In genomic region chr8:108027561-108028025, GRCm38 (mm10) we compare ENCODE assay signal across 8 mouse cellular contexts.
DNase-seq lines count a peak whose midpoint lies in the region; ATAC-seq lines count a peak whose summit lies in the region.

No protein-coding gene starts in this region.

- H3K4me1 ChIP-seq in lung, embryonic 15.5 days: peaks cover 14% of the 10 kb centered on the region; the same call in 1 of the 2 replicates
- peaks cover 57% of the 10 kb centered on the region for H3K4me1 ChIP-seq in limb, embryonic 12.5 days (replicated peaks)

- H3K36me3 ChIP-seq in lung, embryonic 15.5 days: no peaks in the 10 kb centered on the region
- no peaks in the 10 kb centered on the region for H3K36me3 ChIP-seq in limb, embryonic 12.5 days

- ATAC-seq in lung, embryonic 15.5 days (ENCODE audit: borderline replicate concordance, extremely low read depth, low FRiP score, low TSS enrichment): 0 out of 2 replicates have a peak, but pooled peaks have one; percentile 39
- peak; percentile 83 for ATAC-seq in limb, embryonic 12.5 days (ENCODE audit: insufficient number of reproducible peaks, insufficient read depth, low FRiP score, low TSS enrichment, low read depth)

- H3K27ac ChIP-seq in lung, embryonic 15.5 days: no peak overlapping the region
- peak overlapping the region; percentile 93 for H3K27ac ChIP-seq in limb, embryonic 12.5 days

- intact Hi-C loops in left cerebral cortex, postnatal 14 days (cut with DNase I): no loop called here

- H3K9me3 ChIP-seq in lung, embryonic 15.5 days: no peaks in the 10 kb centered on the region
- no peaks in the 10 kb centered on the region; the same call in 1 of the 2 replicates for H3K9me3 ChIP-seq in limb, embryonic 12.5 days

- WGBS in lung, embryonic 15.5 days: 27% methylated on average over 20 of the region's 20 CpGs
- 3% methylated on average over 20 of the region's 20 CpGs for WGBS in limb, embryonic 12.5 days

- H3K9ac ChIP-seq in lung, embryonic 15.5 days: no peak overlapping the region
- no peak overlapping the region for H3K9ac ChIP-seq in limb, embryonic 12.5 days (replicated peaks)

- DNase-seq in adrenal gland, adult 2 months: peak; percentile 26
- DNase-seq in adrenal gland, adult 8-10 months: no peak
- DNase-seq in lung, adult 18-20 months: no peak
- peak; percentile 40 for DNase-seq in yolk sac, embryonic 10.5 days (ENCODE audit: low spot score)
- DNase-seq in right cerebral cortex, adult 2 months (ENCODE audit: low spot score in 2 of 2): no peak
- DNase-seq in left cerebral cortex, postnatal 14 days (ENCODE audit: low spot score in 2 of 2): no peak

- no peaks in the 10 kb centered on the region for H3K27me3 ChIP-seq in lung, embryonic 15.5 days
- peaks cover 3% of the 10 kb centered on the region; the same call in 1 of the 2 replicates for H3K27me3 ChIP-seq in limb, embryonic 12.5 days

- H3K4me3 ChIP-seq in lung, embryonic 15.5 days: peak overlapping the region; percentile 17
- H3K4me3 ChIP-seq in limb, embryonic 12.5 days (replicated peaks): peak overlapping the region; percentile 16

- peak overlapping the region; percentile 52 for H3K4me2 ChIP-seq in lung, embryonic 15.5 days
- H3K4me2 ChIP-seq in limb, embryonic 12.5 days: peak overlapping the region; percentile 51

Comparison
In these comparisons a context has a peak if more than half of its experiments do, and no peak if none do; other contexts are left out.
1. DNase-seq: peak in adrenal gland, adult 2 months (single experiment) and yolk sac, embryonic 10.5 days (single experiment); none in adrenal gland, adult 8-10 months (single experiment), lung, adult 18-20 months (0 of 2), right cerebral cortex, adult 2 months (0 of 2) and left cerebral cortex, postnatal 14 days (0 of 2).